Mouse (Mus musculus): ENCODE measurements at regions not wholly inside any gene's neighbourhood (a gene's known extent, or its start where the extent isn't known, plus 50 kb on each side); places are given as distances from the start of the nearest gene placed in this dataset.

GRCm38 (mm10) chr14:110485057-110485456 is 269.9 kb downstream of the Slitrk6 start:
- Histone ChIP-seq H3K4me3 (ENCODE audit: low read depth, low read length) (no peak overlapping the region), H3K9ac (no peak overlapping the region), H3K36me3 (ENCODE audit: insufficient read depth) (no peaks in the 10 kb centered on the region), H3K4me1 (ENCODE audit: insufficient read depth) (no peaks in the 10 kb centered on the region), H3K27me3 (ENCODE audit: insufficient read depth, low read length) (no peaks in the 10 kb centered on the region), H3K9me3 (ENCODE audit: low read depth, low read length) (no peaks in the 10 kb centered on the region), H3K27ac (ENCODE audit: low read depth) (no peak overlapping the region), H3K4me2 (no peak overlapping the region)
- peak; percentile 69; the same call in 1 of the 2 replicates for ATAC-seq (ENCODE audit: insufficient read depth)
- DNase-seq, result peak; percentile 91
- WGBS, result 31% methylated on average over 3 of the region's 3 CpGs
- no peak for TF ChIP-seq CTCF (IDR thresholded peaks at IDR 0.05; ENCODE audit: low read depth)

DNA sequence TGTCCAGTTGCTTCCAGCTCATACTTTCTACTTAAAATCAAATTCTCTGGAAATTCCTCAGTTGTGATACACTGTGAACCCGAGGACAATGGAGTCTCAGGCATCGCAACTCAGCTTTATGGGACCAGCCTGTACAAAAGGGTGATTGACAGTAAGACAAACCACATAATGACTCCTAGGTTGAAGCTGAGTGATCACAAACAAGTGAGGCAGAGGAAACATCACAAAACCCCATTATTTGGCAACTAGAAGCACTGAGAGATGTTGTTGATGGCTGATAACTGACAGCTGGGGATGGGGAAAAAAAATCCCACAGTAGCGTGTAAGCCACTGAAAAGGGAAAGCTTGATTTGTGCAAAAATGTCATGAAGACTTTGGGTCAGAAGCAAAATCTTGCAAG is 282.2 kb downstream of the Slitrk6 start:
- ATAC-seq (ENCODE audit: insufficient read depth) (peak; percentile 73; the same call in 1 of the 2 replicates), DNase-seq (peak; percentile 70)
- no peaks in the 10 kb centered on the region for H3K27me3 ChIP-seq (ENCODE audit: insufficient read depth, low read length)
- H3K9me3 ChIP-seq (ENCODE audit: low read depth, low read length), result no peaks in the 10 kb centered on the region
- H3K36me3 ChIP-seq (ENCODE audit: insufficient read depth), result no peaks in the 10 kb centered on the region
- TF ChIP-seq CTCF (IDR thresholded peaks at IDR 0.05; ENCODE audit: low read depth), result no peak
- WGBS, result 45% methylated on average over 3 of the region's 3 CpGs
- peak overlapping the region; percentile 46; the same call in 1 of the 2 replicates for H3K27ac ChIP-seq (ENCODE audit: low read depth)
- no peak overlapping the region for H3K9ac ChIP-seq
- H3K4me1 ChIP-seq (ENCODE audit: insufficient read depth), result no peaks in the 10 kb centered on the region; the same call in 1 of the 2 replicates
- no peak overlapping the region for H3K4me3 ChIP-seq (ENCODE audit: low read depth, low read length)
- no peak overlapping the region for H3K4me2 ChIP-seq

DNA sequence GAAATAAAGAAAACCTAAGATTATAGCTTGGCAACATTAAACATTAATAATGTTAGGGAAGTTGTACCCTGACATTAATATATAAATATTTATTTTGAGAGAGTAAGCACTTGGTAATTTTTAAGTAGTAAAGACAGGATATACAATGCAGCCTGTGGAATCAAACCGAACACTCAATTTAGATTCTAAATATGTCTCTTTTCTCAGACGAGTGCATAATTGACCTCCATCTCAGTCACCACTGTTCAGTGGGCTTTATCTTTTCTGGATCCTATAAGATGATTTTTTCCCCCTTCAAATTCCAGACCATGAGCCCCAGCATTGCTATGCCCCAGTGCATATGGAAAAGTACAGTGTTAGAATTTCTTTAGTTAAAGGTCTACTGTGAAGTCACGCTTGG is 282.8 kb downstream of the Slitrk6 start:
- Histone ChIP-seq H3K27me3 (ENCODE audit: insufficient read depth, low read length) (no peaks in the 10 kb centered on the region), H3K9me3 (ENCODE audit: low read depth, low read length) (no peaks in the 10 kb centered on the region), H3K4me1 (ENCODE audit: insufficient read depth) (no peaks in the 10 kb centered on the region; the same call in 1 of the 2 replicates), H3K27ac (ENCODE audit: low read depth) (0 out of 2 replicates have a peak overlapping the region, but pooled peaks have one; percentile 46), H3K4me3 (ENCODE audit: low read depth, low read length) (no peak overlapping the region), H3K4me2 (no peak overlapping the region), H3K36me3 (ENCODE audit: insufficient read depth) (no peaks in the 10 kb centered on the region), H3K9ac (no peak overlapping the region)
- 49% methylated on average over 3 of the region's 3 CpGs for WGBS
- ATAC-seq (ENCODE audit: insufficient read depth), result peak; percentile 49; the same call in 1 of the 2 replicates
- TF ChIP-seq CTCF (IDR thresholded peaks at IDR 0.05; ENCODE audit: low read depth), result no peak
- peak; percentile 62 for DNase-seq

- Histone ChIP-seq H3K9me3 (ENCODE audit: low read depth, low read length) (no peaks in the 10 kb centered on the region), H3K9ac (no peak overlapping the region), H3K4me3 (ENCODE audit: low read depth, low read length) (no peak overlapping the region), H3K27ac (ENCODE audit: low read depth) (no peak overlapping the region), H3K4me2 (no peak overlapping the region), H3K36me3 (ENCODE audit: insufficient read depth) (no peaks in the 10 kb centered on the region), H3K4me1 (ENCODE audit: insufficient read depth) (no peaks in the 10 kb centered on the region; the same call in 1 of the 2 replicates), H3K27me3 (ENCODE audit: insufficient read depth, low read length) (no peaks in the 10 kb centered on the region)
- 90% methylated on average over 1 of the region's 1 CpGs for WGBS
- ATAC-seq (ENCODE audit: insufficient read depth), result no peak
- DNase-seq, result no peak
- no peak for TF ChIP-seq CTCF (IDR thresholded peaks at IDR 0.05; ENCODE audit: low read depth)
Observed at GRCm38 (mm10) chr14:110470714-110471113, 284.2 kb downstream of the Slitrk6 start.

GRCm38 (mm10) chr14:110468457-110469311 is 286.3 kb downstream of the Slitrk6 start:
- Histone ChIP-seq H3K9me3 (ENCODE audit: low read depth, low read length) (no peaks in the 10 kb centered on the region), H3K27ac (ENCODE audit: low read depth) (no peak overlapping the region), H3K4me1 (ENCODE audit: insufficient read depth) (no peaks in the 10 kb centered on the region; the same call in 1 of the 2 replicates), H3K4me3 (ENCODE audit: low read depth, low read length) (no peak overlapping the region), H3K9ac (no peak overlapping the region), H3K4me2 (no peak overlapping the region), H3K36me3 (ENCODE audit: insufficient read depth) (no peaks in the 10 kb centered on the region), H3K27me3 (ENCODE audit: insufficient read depth, low read length) (no peaks in the 10 kb centered on the region)
- TF ChIP-seq CTCF (IDR thresholded peaks at IDR 0.05; ENCODE audit: low read depth), result no peak
- ATAC-seq (ENCODE audit: insufficient read depth) (no peak), DNase-seq (no peak)
- 65% methylated on average over 6 of the region's 6 CpGs for WGBS
